Mouse (Mus musculus) lung, postnatal 4 days (tissue): ENCODE data around the gene Olfr286.

Source experiments
- DNase-seq, 2 experiments: peaks; one replicate each; pipeline ENCODE4 v3.0.0; 2021

Olfr286 gene

GRCm38 (mm10) chr15:98234350-98234749, at the start of gene Olfr286:
Olfr286 (minus strand) TSS chr15:98234450.
- no peak for DNase-seq

- no peak for DNase-seq
These were observed 23.5 kb upstream of the Olfr286 start for GRCm38 (mm10) chr15:98257776-98258175.

- no peak for DNase-seq
These were observed 22.9 kb upstream of the Olfr286 start, which contains the start of gene H1fnt for GRCm38 (mm10) chr15:98257193-98257592. H1fnt (minus strand) TSS chr15:98257293.

- DNase-seq, result no peak
These were observed 22.0 kb upstream of the Olfr286 start for GRCm38 (mm10) chr15:98256271-98256670.

GRCm38 (mm10) chr15:98235442-98235841, 1.2 kb upstream of the Olfr286 start:
- DNase-seq, result no peak

GRCm38 (mm10) chr15:98226096-98226495, 8.2 kb downstream of the Olfr286 start:
- no peak for DNase-seq

GRCm38 (mm10) chr15:98225610-98226009, 8.6 kb downstream of the Olfr286 start:
- peak in 1 of 2 experiments; percentile 7 for DNase-seq

GRCm38 (mm10) chr15:98222377-98222776, 11.9 kb downstream of the Olfr286 start:
- no peak for DNase-seq

- DNase-seq, result no peak
These were observed 13.4 kb downstream of the Olfr286 start, which contains the start of the genes Gm44579 and Olfr287 for GRCm38 (mm10) chr15:98220877-98221276. Gm44579 (minus strand) TSS chr15:98220977. Olfr287 (minus strand) TSS chr15:98221056.

GRCm38 (mm10) chr15:98214130-98214529, 20.1 kb downstream of the Olfr286 start:
- peak in 1 of 2 experiments; percentile 48 for DNase-seq

- DNase-seq, result peak; percentile 17 to 39
These were observed 20.8 kb downstream of the Olfr286 start for GRCm38 (mm10) chr15:98213336-98213870.

- DNase-seq, result no peak
These were observed 24.6 kb downstream of the Olfr286 start for GRCm38 (mm10) chr15:98209676-98210075.

GRCm38 (mm10) chr15:98195442-98195841, 38.8 kb downstream of the Olfr286 start, which contains the start of gene Olfr288:
Olfr288 (minus strand) TSS chr15:98195542.
- no peak for DNase-seq

GRCm38 (mm10) chr15:98184456-98184855, 49.8 kb downstream of the Olfr286 start:
- no peak for DNase-seq

GRCm38 (mm10) chr15:98181856-98182570, 52.2 kb downstream of the Olfr286 start:
- no peak for DNase-seq

- DNase-seq, result peak; percentile 92 to 94
These were observed 53.0 kb downstream of the Olfr286 start for GRCm38 (mm10) chr15:98181132-98181711.

- no peak for DNase-seq
These were observed 53.6 kb downstream of the Olfr286 start for GRCm38 (mm10) chr15:98180567-98181131.

- DNase-seq, result no peak
These were observed 56.9 kb downstream of the Olfr286 start for GRCm38 (mm10) chr15:98177320-98177719.
